In genomic region chr11:71337428-71337827, GRCm38 (mm10) we compare ENCODE assay signal across 13 mouse cellular contexts.
DNase-seq lines count a peak whose midpoint lies in the region; ATAC-seq and TF ChIP-seq lines count a peak whose summit lies in the region.
"Had no signal": no experiment of that assay in that cellular context is flagged by ENCODE, and none has a peak within 500 bp of the region (broad histone marks: within the 10 kb centered on the region; RNA-seq: fewer than 3 reads in every experiment).

No protein-coding gene starts in this region.

- no peak for ATAC-seq in forebrain, embryonic 14.5 days
- no peak for ATAC-seq in limb, embryonic 14.5 days (ENCODE audit: low FRiP score, low read depth)
- ATAC-seq in embryonic facial prominence, embryonic 14.5 days (ENCODE audit: low read depth): no peak

- H3K4me2 ChIP-seq in forebrain, embryonic 14.5 days (ENCODE audit: low read length): no peak overlapping the region
- H3K4me2 ChIP-seq in limb, embryonic 14.5 days (replicated peaks; ENCODE audit: low read depth, low read length, severe bottlenecking): no peak overlapping the region
- H3K4me2 ChIP-seq in embryonic facial prominence, embryonic 14.5 days (ENCODE audit: low read depth, low read length): no peak overlapping the region
- H3K4me2 ChIP-seq: forebrain, embryonic 12.5 days had no signal

- H3K9ac ChIP-seq in forebrain, embryonic 14.5 days (ENCODE audit: low read length): no peak overlapping the region
- H3K9ac ChIP-seq in limb, embryonic 14.5 days (ENCODE audit: low read depth, low read length, severe bottlenecking): no peak overlapping the region
- H3K9ac ChIP-seq in embryonic facial prominence, embryonic 14.5 days (ENCODE audit: low read depth, low read length): no peak overlapping the region
- H3K9ac ChIP-seq: forebrain, embryonic 12.5 days had no signal

- TF ChIP-seq POLR2A in limb, embryonic 14.5 days (IDR thresholded peaks at IDR 0.05; ENCODE audit: borderline replicate concordance, extremely low read depth, insufficient read depth, insufficient read length): no peak

- no peaks in the 10 kb centered on the region for H3K9me3 ChIP-seq in forebrain, embryonic 14.5 days (replicated peaks; ENCODE audit: control insufficient read depth, low read length)
- no peaks in the 10 kb centered on the region for H3K9me3 ChIP-seq in forebrain, embryonic 10.5 days
- no peaks in the 10 kb centered on the region for H3K9me3 ChIP-seq in limb, embryonic 14.5 days (ENCODE audit: control insufficient read depth, low read length)
- no peaks in the 10 kb centered on the region for H3K9me3 ChIP-seq in limb, embryonic 10.5 days (replicated peaks)
- H3K9me3 ChIP-seq in E14TG2a.4 (ENCODE audit: low read length): no peaks in the 10 kb centered on the region
- no peaks in the 10 kb centered on the region for H3K9me3 ChIP-seq in embryonic facial prominence, embryonic 14.5 days (ENCODE audit: control insufficient read depth, low read length)
- H3K9me3 ChIP-seq: forebrain, embryonic 12.5 days had no signal

- H3K36me3 ChIP-seq in forebrain, embryonic 14.5 days (ENCODE audit: control insufficient read depth, insufficient read depth, low read length): no peaks in the 10 kb centered on the region
- H3K36me3 ChIP-seq in forebrain, embryonic 10.5 days (replicated peaks): no peaks in the 10 kb centered on the region
- no peaks in the 10 kb centered on the region for H3K36me3 ChIP-seq in limb, embryonic 14.5 days (ENCODE audit: control insufficient read depth, insufficient read depth, low read length)
- no peaks in the 10 kb centered on the region for H3K36me3 ChIP-seq in limb, embryonic 10.5 days
- H3K36me3 ChIP-seq in E14TG2a.4 (ENCODE audit: insufficient read depth, low read length): no peaks in the 10 kb centered on the region
- no peaks in the 10 kb centered on the region for H3K36me3 ChIP-seq in embryonic facial prominence, embryonic 14.5 days (ENCODE audit: control insufficient read depth, insufficient read depth, low read length)
- H3K36me3 ChIP-seq: forebrain, embryonic 12.5 days had no signal

- H3K4me3 ChIP-seq in forebrain, embryonic 14.5 days (ENCODE audit: low read depth, low read length): no peak overlapping the region
- no peak overlapping the region for H3K4me3 ChIP-seq in forebrain, embryonic 10.5 days
- no peak overlapping the region for H3K4me3 ChIP-seq in limb, embryonic 14.5 days (replicated peaks; ENCODE audit: low read length)
- H3K4me3 ChIP-seq in limb, embryonic 10.5 days: no peak overlapping the region
- H3K4me3 ChIP-seq in E14TG2a.4 (replicated peaks; ENCODE audit: low read length): no peak overlapping the region
- H3K4me3 ChIP-seq in embryonic facial prominence, embryonic 14.5 days (ENCODE audit: low read depth, low read length): no peak overlapping the region
- H3K4me3 ChIP-seq: forebrain, embryonic 12.5 days had no signal

- H3K27ac ChIP-seq in forebrain, embryonic 14.5 days (ENCODE audit: low read depth, low read length): no peak overlapping the region
- no peak overlapping the region for H3K27ac ChIP-seq in forebrain, embryonic 10.5 days
- H3K27ac ChIP-seq in limb, embryonic 14.5 days (replicated peaks; ENCODE audit: low read depth, low read length): no peak overlapping the region
- no peak overlapping the region for H3K27ac ChIP-seq in limb, embryonic 10.5 days
- no peak overlapping the region for H3K27ac ChIP-seq in embryonic facial prominence, embryonic 14.5 days (replicated peaks; ENCODE audit: low read depth, low read length)
- H3K27ac ChIP-seq: forebrain, embryonic 12.5 days had no signal

- WGBS in forebrain, embryonic 14.5 days: 5% methylated on average over 1 of the region's 1 CpGs
- 14% methylated on average over 1 of the region's 1 CpGs for WGBS in forebrain, embryonic 10.5 days
- 8% methylated on average over 1 of the region's 1 CpGs for WGBS in limb, embryonic 14.5 days
- WGBS in limb, embryonic 10.5 days: 6% methylated on average over 1 of the region's 1 CpGs
- 2% methylated on average over 1 of the region's 1 CpGs for WGBS in embryonic facial prominence, embryonic 14.5 days

- DNase-seq in forebrain, embryonic 14.5 days (ENCODE audit: low spot score): peak; percentile 85
- no peak for DNase-seq in forebrain, embryonic 10.5 days (ENCODE audit: extremely low spot score, low spot score)
- DNase-seq in limb, embryonic 14.5 days (ENCODE audit: low spot score): peak; percentile 60
- DNase-seq in limb, embryonic 10.5 days (ENCODE audit: low spot score): no peak
- DNase-seq in embryonic facial prominence, embryonic 14.5 days (ENCODE audit: low spot score): peak; percentile 57
- no peak for DNase-seq in ovary, adult 18-20 months (ENCODE audit: low spot score)
- DNase-seq in adipocyte (ENCODE audit: low spot score): no peak
- DNase-seq: heart, postnatal 4 days; kidney, postnatal 36 days; lung, postnatal 10 days; thymus, adult 2 months had no signal

- peak; percentile 38 for TF ChIP-seq CTCF in E14TG2a.4 (conservative IDR thresholded peaks at IDR 0.05; ENCODE audit: low read length)

- no peaks in the 10 kb centered on the region for H3K4me1 ChIP-seq in forebrain, embryonic 14.5 days (ENCODE audit: control insufficient read depth, insufficient read depth, low read length)
- H3K4me1 ChIP-seq in forebrain, embryonic 10.5 days: no peaks in the 10 kb centered on the region
- H3K4me1 ChIP-seq in limb, embryonic 14.5 days (ENCODE audit: control insufficient read depth, insufficient read depth, low read length): no peaks in the 10 kb centered on the region
- no peaks in the 10 kb centered on the region for H3K4me1 ChIP-seq in limb, embryonic 10.5 days
- H3K4me1 ChIP-seq in E14TG2a.4 (replicated peaks; ENCODE audit: low read depth, low read length): no peaks in the 10 kb centered on the region
- H3K4me1 ChIP-seq in embryonic facial prominence, embryonic 14.5 days (ENCODE audit: control insufficient read depth, insufficient read depth, low read length): no peaks in the 10 kb centered on the region
- H3K4me1 ChIP-seq: forebrain, embryonic 12.5 days had no signal

- no peaks in the 10 kb centered on the region for H3K27me3 ChIP-seq in forebrain, embryonic 14.5 days (replicated peaks; ENCODE audit: control insufficient read depth, insufficient read depth, low read length)
- no peaks in the 10 kb centered on the region for H3K27me3 ChIP-seq in forebrain, embryonic 10.5 days (ENCODE audit: poor library complexity, severe bottlenecking)
- H3K27me3 ChIP-seq in limb, embryonic 14.5 days (ENCODE audit: control insufficient read depth, insufficient read depth, low read length): no peaks in the 10 kb centered on the region
- H3K27me3 ChIP-seq in limb, embryonic 10.5 days (ENCODE audit: low read depth, poor library complexity, severe bottlenecking): no peaks in the 10 kb centered on the region
- H3K27me3 ChIP-seq in E14TG2a.4 (ENCODE audit: insufficient read depth, low read length): no peaks in the 10 kb centered on the region
- H3K27me3 ChIP-seq in embryonic facial prominence, embryonic 14.5 days (replicated peaks; ENCODE audit: control insufficient read depth, insufficient read depth, low read length): no peaks in the 10 kb centered on the region
- H3K27me3 ChIP-seq: forebrain, embryonic 12.5 days had no signal

Comparison
In these comparisons a context has a peak if more than half of its experiments do, and no peak if none do; other contexts are left out.
1. DNase-seq: peak in forebrain, embryonic 14.5 days (single experiment), limb, embryonic 14.5 days (single experiment) and embryonic facial prominence, embryonic 14.5 days (single experiment); none in forebrain, embryonic 10.5 days (single experiment), limb, embryonic 10.5 days (single experiment), ovary, adult 18-20 months (single experiment) and adipocyte (single experiment).